Mouse (Mus musculus): ENCODE measurements around the gene Gm8439.
"Not testable (repeated sequence)": the region's sequence is repeated elsewhere in the genome, so short reads cannot be mapped to it uniquely, and the experiment has no call there.

DNA sequence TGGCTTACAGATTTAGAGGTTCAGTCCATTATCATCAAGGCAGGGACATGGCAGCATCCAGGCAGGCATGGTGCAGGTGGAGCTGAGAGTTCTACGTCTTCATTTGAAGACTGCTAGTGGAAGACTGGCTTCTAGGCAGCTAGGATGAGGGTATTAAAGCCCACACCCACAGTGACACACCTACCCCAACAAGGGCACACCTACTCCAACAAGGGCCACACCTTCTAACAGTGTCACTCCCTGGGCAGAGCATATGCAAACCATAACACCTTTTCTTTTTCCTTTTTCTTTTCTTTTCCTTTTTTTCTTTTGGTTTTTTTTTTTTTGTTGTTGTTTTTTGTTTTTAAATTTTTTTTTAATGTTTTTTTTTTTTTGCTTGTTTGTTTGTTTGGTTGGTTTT is 7.7 kb downstream of the Gm8439 start:
- TF ChIP-seq GATA1 (IDR thresholded peaks at IDR 0.05; ENCODE audit: borderline replicate concordance, low read length); CTCF (IDR thresholded peaks at IDR 0.05; ENCODE audit: low read depth, low read length): not testable (repeated sequence)

Data from G1E (cell line).